Mouse (Mus musculus) Patski (cell line): ENCODE data around the gene Pcsk2. TPM values are rescaled to one million over a fixed set of nuclear protein-coding genes. Genes with fewer than 3 reads are reported as not detected.

Experiments used
- ATAC-seq: fragments of 100-300 bp; one replicate; pipeline ENCODE4 v1.8.0; 2021
- CTCF ChIA-PET: fragments of 350-600 bp; sonication (Branson Sonifier 250); formaldehyde crosslinking; loops from one replicate; lab custom pipeline; 2022; ENCODE audit warnings: inconsistent platforms; lab: Charles Lee
- POLR2A ChIA-PET: fragments of 350-600 bp; sonication (Branson Sonifier 250); formaldehyde crosslinking; loops from one replicate; lab custom pipeline; 2022; ENCODE audit warnings: antibody characterized with exemption, inconsistent platforms; lab: Charles Lee
- DNase-seq: peaks from one replicate; pipeline ENCODE4 v3.0.0-alpha.2; 2011; ENCODE audit warnings: low read depth, low spot score
- H3K27me3 ChIP-seq: fragments of 371-371 bp; one replicate; pipeline ENCODE4 v1.5.1; 2021
- CTCF ChIP-seq: fragments of 100-300 bp; IDR thresholded peaks from one replicate; pipeline ENCODE4 v1.5.1; 2021
- in situ Hi-C: fragments of 300-500 bp; cut with MboI; formaldehyde crosslinking; loops from 3 replicates; pipeline ENCODE4 v1.11.1; 2018; ENCODE audit warnings: low pct_unique_long_range_greater_than_20kb, mixed read lengths
- polyA plus RNA-seq: library from polyadenylated mRNA; unstranded; gene quantifications from one replicate; pipeline ENCODE4 v1.2.3, GENCODE M21; 2021

Pcsk2 gene
- polyA plus RNA-seq, 1 experiment from 2014 or later: not detected

- H3K27me3 ChIP-seq: no peaks in the 10 kb centered on the region
- TF ChIP-seq CTCF: no peak
- no peak for DNase-seq
- in situ Hi-C loops: no loop called here
- ATAC-seq: no peak
- POLR2A ChIA-PET: no interaction called here
- CTCF ChIA-PET: no interaction called here
Measured at GRCm38 (mm10) chr2:143852295-143853275, 306.6 kb downstream of the Pcsk2 start.

- DNase-seq (no peak), ATAC-seq (no peak)
- TF ChIP-seq CTCF: no peak
- in situ Hi-C loops: no loop called here
- POLR2A ChIA-PET: no interaction called here
- CTCF ChIA-PET: no interaction called here
- H3K27me3 ChIP-seq: no peaks in the 10 kb centered on the region
Measured at GRCm38 (mm10) chr2:143853447-143853846, 307.5 kb downstream of the Pcsk2 start.

- DNase-seq (no peak), ATAC-seq (no peak)
- TF ChIP-seq CTCF: no peak
- in situ Hi-C loops: no loop called here
- ChIA-PET POLR2A (no interaction called here), CTCF (no interaction called here)
- H3K27me3 ChIP-seq: peaks cover 7% of the 10 kb centered on the region
Measured at GRCm38 (mm10) chr2:143859166-143859565, 313.2 kb downstream of the Pcsk2 start.

GRCm38 (mm10) chr2:143862484-143863231 lies 316.7 kb downstream of the Pcsk2 start, which contains the start of gene Bfsp1:
Bfsp1 (minus strand) TSS chr2:143863173.
- H3K27me3 ChIP-seq: peaks cover 7% of the 10 kb centered on the region
- no peak for TF ChIP-seq CTCF
- ChIA-PET POLR2A (no interaction called here), CTCF (no interaction called here)
- DNase-seq: no peak
- in situ Hi-C loops: loop anchor here (10.0 kb wide), 2 partner anchors 142 to 592 kb away; no protein-coding TSS in a partner anchor
- ATAC-seq: no peak

- in situ Hi-C loops: loop anchor here (10.0 kb wide), 2 partner anchors 140 to 590 kb away; no protein-coding TSS in a partner anchor
- ChIA-PET CTCF (interaction anchor here (1.5 kb wide), 1 partner anchor 116 kb away, joined by 5 read pairs; no protein-coding TSS in a partner anchor), POLR2A (no interaction called here)
- no peak for ATAC-seq
- TF ChIP-seq CTCF: no peak
- peaks cover 7% of the 10 kb centered on the region for H3K27me3 ChIP-seq
- DNase-seq: no peak
Measured at GRCm38 (mm10) chr2:143864600-143864999, 318.6 kb downstream of the Pcsk2 start.
